Mouse (Mus musculus): Measurements from ENCODE around the gene Ctdspl.

DNA sequence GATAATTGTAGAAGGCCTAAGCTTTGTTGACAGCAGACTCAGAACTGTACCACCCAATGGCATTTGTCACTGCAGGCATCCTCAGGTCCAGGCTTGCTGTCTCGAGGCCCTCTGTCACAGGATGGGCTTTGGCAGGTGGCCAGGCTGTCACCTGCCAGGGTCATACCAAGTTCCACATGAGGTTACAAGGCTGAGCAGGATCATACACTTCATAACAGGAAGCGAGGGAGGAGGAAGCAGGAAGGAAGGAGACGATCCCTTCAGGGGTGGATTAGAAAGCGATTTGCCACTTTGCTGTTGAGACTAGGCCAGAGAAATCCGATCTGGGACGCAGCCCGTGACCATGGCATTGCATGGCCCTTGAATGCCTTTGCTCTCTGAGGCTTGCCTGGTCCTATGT lies 32.5 kb downstream of the Ctdspl start:
- TF ChIP-seq POLR2A (IDR thresholded peaks at IDR 0.05; ENCODE audit: borderline replicate concordance, extremely low read depth, low read depth, low read length): no peak
- TF ChIP-seq CTCF (IDR thresholded peaks at IDR 0.05; ENCODE audit: insufficient read depth, low read length): no peak

Measured in lung, adult 2 months (tissue).